Mouse (Mus musculus) E14TG2a.4 (cell line): ENCODE measurements around the gene Adprh.

Experiments used
- CTCF ChIP-seq: conservative IDR thresholded peaks from 2 replicates; pipeline ENCODE4 v1.5.1; 2014; ENCODE audit warnings: low read length
- NANOG ChIP-seq: IDR thresholded peaks from 2 replicates; pipeline ENCODE4 v1.6.1; 2014; ENCODE audit warnings: borderline replicate concordance, low read length, mixed read lengths
- POU5F1 ChIP-seq: IDR thresholded peaks from 2 replicates; pipeline ENCODE4 v1.6.1; 2014; ENCODE audit warnings: low read length, borderline replicate concordance

DNA sequence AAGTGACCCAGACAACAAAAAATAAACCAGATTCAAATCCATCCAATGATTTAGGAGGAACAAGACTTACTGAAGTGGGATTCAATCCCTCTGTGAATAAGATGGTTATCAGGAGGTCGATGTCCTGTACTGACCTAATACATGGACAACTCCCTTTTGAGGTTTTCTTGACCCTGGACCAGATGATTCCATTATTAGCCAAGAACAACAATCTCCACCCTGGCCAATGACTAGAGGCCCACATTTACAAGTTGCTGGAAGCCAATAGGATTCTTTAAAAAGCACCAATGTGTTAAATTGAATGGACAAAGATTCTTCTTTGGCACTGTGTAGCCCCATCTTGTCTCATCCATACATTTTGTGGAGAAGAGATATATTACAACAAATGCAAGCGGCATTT, 27.1 kb downstream of the Adprh start:
- TF ChIP-seq CTCF = no peak
- no peak for TF ChIP-seq POU5F1
- TF ChIP-seq NANOG = no peak
